Mouse (Mus musculus) neutrophil, adult 65 days (primary cell): Measurements from ENCODE around the gene Vipas39. TPM values are rescaled to one million over a fixed set of nuclear protein-coding genes. Genes with fewer than 3 reads are reported as not detected.

Experiments
- total RNA-seq: library from RNA; stranded (reverse); gene quantifications from 2 replicates; pipeline ENCODE4 v1.2.4, GENCODE M21; 2023

Vipas39 gene
- 23.2 and 26.0 TPM in 2 replicates for total RNA-seq

DNA sequence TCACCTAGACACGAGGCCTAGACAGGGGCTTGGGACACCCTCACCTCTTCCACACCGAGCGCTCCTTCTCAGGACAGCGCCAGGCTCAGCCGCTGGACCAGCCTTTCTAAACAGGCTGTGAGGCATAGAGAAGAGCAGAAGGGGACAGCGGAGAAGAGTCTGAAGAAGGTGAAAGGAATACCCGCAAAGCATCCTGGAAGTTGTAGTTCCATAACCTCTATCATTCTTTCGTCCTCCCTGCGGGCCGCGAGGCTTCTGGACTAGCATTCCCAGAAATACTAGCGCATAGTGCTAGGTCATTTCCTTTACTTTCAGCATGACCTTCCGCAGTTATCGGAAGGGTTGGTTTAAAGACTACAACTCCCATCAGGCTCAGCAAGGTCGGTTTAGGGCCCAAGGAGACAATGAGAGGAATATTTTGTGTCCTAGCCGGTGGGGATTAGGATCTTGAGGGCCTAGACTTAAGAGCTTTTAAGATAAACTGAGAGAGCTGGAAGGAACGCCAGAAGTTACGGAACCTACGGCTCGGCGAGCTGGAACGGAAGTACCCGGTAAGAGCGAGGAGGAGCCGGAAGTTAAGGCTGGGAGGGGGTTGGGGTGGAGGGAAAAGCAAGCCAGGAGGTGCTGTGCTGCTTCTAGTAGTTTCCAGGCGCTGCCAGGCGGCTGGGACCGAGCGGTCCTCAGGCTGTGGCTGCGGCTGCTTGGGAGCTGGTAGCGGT, at the start of gene Vipas39, which contains the start of gene Ahsa1:
TSS of gene Vipas39 (minus strand) at position 149 of the 719 bp plus-strand sequence.
TSS of gene Ahsa1 (plus strand) at position 372 of the 719 bp plus-strand sequence.

DNA sequence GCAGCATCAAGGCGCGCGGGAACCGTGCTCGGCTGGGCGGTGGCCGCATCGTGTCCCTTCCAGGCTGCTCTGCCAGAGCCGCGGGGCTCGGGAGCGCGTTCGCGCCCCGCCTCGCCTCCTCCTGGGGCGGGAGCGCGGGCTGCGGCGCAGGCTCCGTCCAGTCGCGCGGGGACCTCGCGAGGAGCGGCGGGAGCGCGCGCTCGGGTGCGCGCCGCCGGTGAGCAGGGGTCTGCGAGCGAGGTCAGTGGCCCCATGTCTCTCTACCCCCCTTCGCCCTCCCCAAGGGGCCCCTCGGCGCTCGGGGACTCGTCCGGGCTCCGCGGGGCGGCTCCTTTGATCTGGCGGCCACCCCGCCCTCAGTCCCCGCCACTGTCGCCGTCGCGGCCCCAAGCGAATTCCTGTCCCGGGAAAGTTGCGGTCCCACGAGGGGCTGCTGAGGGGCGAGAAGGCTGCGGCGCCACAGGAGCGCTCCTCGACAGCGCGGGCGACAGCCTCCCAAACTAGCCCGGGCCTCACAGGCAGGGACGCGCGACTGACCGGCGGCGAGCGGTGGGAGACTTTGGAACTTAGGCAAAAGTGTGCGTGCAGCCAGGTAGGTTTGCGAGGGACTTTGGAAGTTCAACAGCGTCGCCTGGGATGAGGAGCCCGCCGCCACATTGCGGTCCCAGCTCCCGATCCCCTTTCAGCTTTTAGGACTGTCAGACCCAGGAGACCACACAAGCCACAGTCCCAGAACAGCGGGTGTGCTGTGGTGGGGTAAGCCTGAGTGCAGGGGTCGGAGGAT, 33.8 kb upstream of the Vipas39 start, which contains the start of gene Ism2:
TSS of gene Ism2 (minus strand) at position 49 of the 784 bp plus-strand sequence.

DNA sequence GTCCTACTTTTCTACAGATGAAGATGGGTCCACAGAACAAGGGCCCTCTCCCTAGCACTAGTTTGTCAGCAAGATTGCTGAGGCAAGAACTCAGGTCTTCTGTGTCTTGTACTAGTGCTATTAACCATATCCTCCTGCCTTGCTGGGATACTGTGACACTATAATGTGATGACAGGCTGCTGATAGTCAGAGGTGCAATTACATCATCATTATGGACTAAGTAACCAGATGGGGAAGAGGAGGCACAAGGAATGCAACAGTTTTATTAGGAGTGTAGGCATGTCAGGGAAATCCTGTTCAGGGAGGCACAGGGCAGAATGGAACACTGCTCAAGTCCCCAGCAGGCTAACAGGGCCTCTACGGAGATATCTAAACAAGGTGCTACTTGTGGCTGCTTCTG, 27.4 kb downstream of the Vipas39 start, which contains the start of gene Noxred1:
TSS of gene Noxred1 (minus strand) at position 101 of the 400 bp plus-strand sequence.

DNA sequence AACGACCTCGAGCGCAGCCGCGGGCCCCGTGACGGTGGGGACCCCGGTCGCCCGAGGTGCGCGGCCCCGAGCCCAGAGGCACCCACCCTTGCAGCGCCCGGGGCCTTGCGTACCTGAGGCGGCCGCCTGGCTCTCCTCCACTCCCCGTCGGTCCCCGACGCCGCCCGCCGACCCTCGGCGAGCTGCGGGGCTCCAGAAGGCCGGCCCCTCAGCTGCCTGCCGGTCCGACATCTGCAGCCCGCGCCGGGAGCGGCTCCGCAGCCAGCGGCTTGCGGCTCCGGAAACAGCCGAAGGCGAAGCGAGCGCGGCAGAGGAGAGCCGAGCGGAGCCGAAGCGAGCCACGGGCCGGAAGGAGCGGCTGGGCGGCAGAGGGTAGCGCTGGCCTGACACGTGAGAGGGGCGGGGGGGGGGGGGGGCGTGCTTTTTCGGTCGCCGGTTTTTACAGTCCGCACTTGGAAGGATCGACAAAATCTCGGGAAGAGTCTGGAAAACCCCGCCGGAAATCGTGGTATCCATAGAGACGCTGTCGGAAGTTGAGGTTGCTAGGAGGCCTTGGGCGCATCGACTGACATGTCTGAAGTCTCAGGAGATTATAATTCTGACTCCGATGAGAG, 66.0 kb downstream of the Vipas39 start, which contains the start of gene Tmed8:
TSS of gene Tmed8 (minus strand) at position 482 of the 614 bp plus-strand sequence.

DNA sequence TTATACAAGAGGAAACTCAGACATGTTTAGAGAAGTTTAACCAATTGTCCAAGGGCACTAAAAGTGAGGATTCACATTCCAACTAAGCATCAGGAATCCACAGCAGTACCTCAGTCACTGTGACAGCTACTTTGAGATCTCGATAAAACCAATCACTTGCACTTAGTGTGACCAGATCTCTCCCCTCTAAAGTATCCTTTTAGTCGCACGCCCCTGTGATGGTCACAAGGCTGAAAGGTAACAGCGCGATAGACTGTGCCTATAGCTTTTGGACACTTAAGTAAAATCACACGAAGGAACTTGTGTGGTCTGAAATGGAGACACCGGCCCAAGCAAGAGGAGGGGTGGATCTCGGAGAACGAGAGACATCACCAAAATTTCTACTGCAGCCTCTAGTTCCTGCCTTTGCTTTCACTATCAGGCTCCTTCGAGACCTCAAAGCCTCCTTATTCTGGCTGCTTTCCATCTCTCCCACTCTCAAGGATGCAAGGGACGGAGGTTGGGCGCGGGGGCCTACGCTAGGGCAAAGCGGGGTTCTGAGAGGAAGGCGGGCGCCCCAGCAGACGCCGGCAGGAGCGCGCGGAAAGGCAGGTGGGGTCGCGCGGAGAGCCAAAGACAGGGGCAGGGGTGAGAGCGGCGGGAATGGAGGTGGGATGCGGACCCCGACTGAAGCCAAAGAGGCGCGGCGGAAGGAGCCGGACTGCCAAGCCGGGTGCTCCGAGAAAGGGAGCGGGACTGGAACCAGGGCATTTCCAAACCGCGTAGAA, 66.7 kb downstream of the Vipas39 start, which contains the start of gene Samd15:
TSS of gene Samd15 (plus strand) at position 518 of the 767 bp plus-strand sequence.

Other genes starting within 250 kb of the Vipas39 start
- gene Tmem63c, start 244.9 kb downstream of the Vipas39 start, total RNA-seq: not detected in 2 replicates
- gene Ngb, start 163.7 kb downstream of the Vipas39 start, total RNA-seq: not detected in 2 replicates
- gene Gstz1, start 119.1 kb downstream of the Vipas39 start, total RNA-seq: 5.6 and 7.8 TPM in 2 replicates
- 1.6 and 4.3 TPM in 2 replicates for gene Pomt2, start 118.3 kb downstream of the Vipas39 start, total RNA-seq
- gene Samd15, start 66.5 kb downstream of the Vipas39 start, total RNA-seq: not detected in 2 replicates
- gene Tmed8, start 65.8 kb downstream of the Vipas39 start, total RNA-seq: 9.0 and 13.3 TPM in 2 replicates
- 1.3 and 1.8 TPM in 2 replicates for gene Noxred1, start 27.5 kb downstream of the Vipas39 start, total RNA-seq
- 59.2 and 70.0 TPM in 2 replicates for gene Ahsa1, start 223 bp upstream of the Vipas39 start, total RNA-seq
- not detected in 2 replicates for gene Ism2, start 33.4 kb upstream of the Vipas39 start, total RNA-seq
- 125 and 146 TPM in 2 replicates for gene Sptlc2, start 122.1 kb upstream of the Vipas39 start, total RNA-seq
- gene Slirp, start 177.6 kb upstream of the Vipas39 start, total RNA-seq: 13.6 and 32.8 TPM in 2 replicates
- 23.0 and 33.5 TPM in 2 replicates for gene Alkbh1, start 177.8 kb upstream of the Vipas39 start, total RNA-seq
- 43.1 and 45.3 TPM in 2 replicates for gene Snw1, start 206.0 kb upstream of the Vipas39 start, total RNA-seq
- gene Gm5788, start 228.5 kb upstream of the Vipas39 start, total RNA-seq: not detected in 2 replicates
- gene Gm8300, start 248.1 kb upstream of the Vipas39 start, total RNA-seq: not detected in 2 replicates